Mouse (Mus musculus) lung, postnatal 0 days (tissue): ENCODE measurements around the gene Plpp3.

ENCODE experiments used
- CTCF ChIP-seq: IDR thresholded peaks from 2 replicates; pipeline ENCODE4 v1.5.1; 2016; ENCODE audit warnings: antibody characterized with exemption, mild to moderate bottlenecking
- EP300 ChIP-seq: IDR thresholded peaks from 2 replicates; pipeline ENCODE4 v1.6.1; 2016; ENCODE audit warnings: antibody characterized with exemption, mild to moderate bottlenecking, control low read depth

- TF ChIP-seq CTCF (no peak), EP300 (no peak)
Measured at GRCm38 (mm10) chr4:105195256-105195655, 38.1 kb downstream of the Plpp3 start.
